Mouse (Mus musculus) stomach, postnatal 0 days (tissue): Measurements from ENCODE around the gene Senp5. TPM values are rescaled to one million over a fixed set of nuclear protein-coding genes. Genes with fewer than 3 reads are reported as not detected.
"Not testable (repeated sequence)": the region's sequence is repeated elsewhere in the genome, so short reads cannot be mapped to it uniquely, and the experiment has no call there.

Experiments used
- ATAC-seq: fragments of 200-750 bp; cut with Nextera tagmentation; 2 replicates; pipeline ENCODE4 v1.8.0; 2017; ENCODE audit not compliant: low FRiP score, low TSS enrichment
- DNase-seq: peaks from one replicate; pipeline ENCODE4 v3.0.0-alpha.2; 2016; ENCODE audit warnings: low spot score
- H3K27ac ChIP-seq: fragments of 300-500 bp; sonication (generic); replicated peaks from 2 replicates; pipeline ENCODE4 v1.5.1; 2014; ENCODE audit warnings: mild to moderate bottlenecking, control low read depth
- H3K27me3 ChIP-seq: fragments of 300-500 bp; sonication (generic); 2 replicates; pipeline ENCODE4 v1.6.1; 2014; ENCODE audit warnings: low read length; ENCODE audit not compliant: control insufficient read depth, insufficient read depth
- H3K36me3 ChIP-seq: fragments of 300-500 bp; sonication (generic); 2 replicates; pipeline ENCODE4 v1.6.1; 2014; ENCODE audit warnings: low read length, mixed read lengths; ENCODE audit not compliant: control insufficient read depth, insufficient read depth
- H3K4me1 ChIP-seq: fragments of 300-500 bp; sonication (generic); replicated peaks from 2 replicates; pipeline ENCODE4 v1.6.1; 2014; ENCODE audit warnings: antibody characterized with exemption; ENCODE audit not compliant: control insufficient read depth, insufficient read depth
- H3K4me2 ChIP-seq: fragments of 300-500 bp; sonication (generic); replicated peaks from 2 replicates; pipeline ENCODE4 v1.6.1; 2014; ENCODE audit warnings: low read depth, mild to moderate bottlenecking, control low read depth, moderate library complexity
- H3K4me3 ChIP-seq: fragments of 300-500 bp; sonication (generic); 2 replicates; pipeline ENCODE4 v1.5.1; 2014; ENCODE audit warnings: low read depth, low read length, control low read depth
- H3K9ac ChIP-seq: fragments of 300-500 bp; sonication (generic); 2 replicates; pipeline ENCODE4 v1.6.1; 2014; ENCODE audit warnings: mild to moderate bottlenecking, low read length, control low read depth, mixed read lengths
- H3K9me3 ChIP-seq: fragments of 300-500 bp; sonication (generic); 2 replicates; pipeline ENCODE4 v1.6.1; 2016; ENCODE audit warnings: low read length; ENCODE audit not compliant: control insufficient read depth
- CTCF ChIP-seq: IDR thresholded peaks from 2 replicates; pipeline ENCODE4 v1.5.1; 2016; ENCODE audit warnings: antibody characterized with exemption, low read depth, mild to moderate bottlenecking, moderate library complexity
- EP300 ChIP-seq: optimal IDR thresholded peaks from 2 replicates; pipeline ENCODE3; 2016; ENCODE audit warnings: antibody characterized with exemption
- WGBS: fragments of 180-500 bp; shearing (Covaris S2); extraction: QIAGEN DNeasy Blood & Tissue Kit; methylation state at CpG from one replicate; pipeline ENCODE4 v1.1.7; 2014; 5-methylcytosine and 5-hydroxymethylcytosine counted together
- polyA plus RNA-seq: library from polyadenylated mRNA; unstranded; fragments of >200 nt; fragmentation: Nextera tagmentation; extraction: Ambion mirVana; gene quantifications from 2 replicates; pipeline ENCODE4 v1.2.1, GENCODE M21; 2015

Gene Senp5
- polyA plus RNA-seq, 1 experiment from 2014 or later: 5.4 TPM

DNA sequence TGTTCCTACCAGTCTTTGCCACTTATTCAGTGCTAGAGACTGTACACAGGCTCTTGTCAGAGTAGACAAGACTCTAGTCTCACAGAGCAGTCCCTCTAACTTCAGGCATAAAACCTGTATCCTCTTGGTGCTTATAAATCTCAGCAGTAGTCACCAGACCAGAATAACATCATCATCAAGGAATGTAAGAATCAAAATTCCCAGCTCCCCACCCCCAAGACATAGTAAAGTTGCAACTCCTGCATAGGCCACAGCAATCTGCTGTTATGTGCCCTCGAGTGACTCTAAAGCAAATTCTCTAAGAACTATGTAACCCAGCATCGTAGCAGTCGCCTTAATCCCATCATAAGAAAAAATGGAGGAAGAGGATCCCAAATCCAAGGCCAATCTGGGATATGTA, 23.6 kb downstream of the Senp5 start:
- Histone ChIP-seq H3K36me3 (no peaks in the 10 kb centered on the region; the same call in 1 of the 2 replicates), H3K9ac (no peak overlapping the region), H3K4me2 (no peak overlapping the region), H3K27me3 (no peaks in the 10 kb centered on the region), H3K4me1 (no peaks in the 10 kb centered on the region), H3K27ac (no peak overlapping the region), H3K4me3 (no peak overlapping the region), H3K9me3 (no peaks in the 10 kb centered on the region)
- TF ChIP-seq EP300 (no peak), CTCF (no peak)
- no peak for DNase-seq
- ATAC-seq: no peak
- WGBS: 96% methylated on average over 3 of the region's 3 CpGs

DNA sequence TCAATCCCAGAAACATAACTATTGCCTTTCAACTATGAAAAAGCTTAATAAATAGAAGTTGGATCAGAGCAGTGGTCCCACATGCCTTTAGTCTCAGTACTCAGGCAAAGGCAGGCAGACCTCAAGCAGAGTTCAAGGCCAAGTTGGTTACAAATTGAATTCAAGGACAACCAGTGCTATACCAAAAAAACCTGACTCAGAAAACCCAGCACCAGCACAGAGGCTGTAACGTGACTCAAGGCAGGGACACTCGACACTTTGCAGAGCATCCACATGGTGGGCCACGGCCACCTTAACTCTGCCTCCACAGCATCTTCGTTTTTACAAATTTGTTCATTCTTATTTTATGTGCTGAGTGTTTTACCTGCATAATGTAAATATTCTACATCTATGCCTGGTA, 27.8 kb downstream of the Senp5 start:
- Histone ChIP-seq H3K27me3 (no peaks in the 10 kb centered on the region), H3K9ac (no peak overlapping the region), H3K27ac (no peak overlapping the region), H3K4me3 (no peak overlapping the region), H3K36me3 (peaks cover 4% of the 10 kb centered on the region), H3K9me3 (no peaks in the 10 kb centered on the region), H3K4me2 (no peak overlapping the region), H3K4me1 (no peaks in the 10 kb centered on the region)
- no peak for TF ChIP-seq CTCF
- no peak for TF ChIP-seq EP300
- 95% methylated on average over 4 of the region's 4 CpGs for WGBS
- ATAC-seq: no peak
- DNase-seq: no peak

DNA sequence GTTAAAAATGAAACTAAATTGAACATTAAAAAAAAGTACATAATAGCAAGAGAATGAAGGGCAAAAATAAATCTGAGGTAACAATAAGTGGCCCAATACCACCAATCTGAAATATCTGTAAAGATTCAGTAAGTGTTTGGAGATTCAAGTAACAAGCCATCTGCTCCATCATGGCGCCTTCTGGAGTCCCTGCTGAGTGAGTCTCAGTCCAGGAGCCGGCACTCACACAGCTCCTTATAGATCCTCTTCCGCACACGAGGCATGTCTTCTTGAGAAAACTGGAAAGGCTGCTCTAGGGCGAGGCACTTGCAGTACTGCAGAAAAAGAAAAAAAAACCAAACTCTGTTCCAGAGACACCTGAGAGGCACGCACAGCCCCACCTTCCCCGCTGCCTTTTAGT, 39.9 kb downstream of the Senp5 start:
- H3K9me3 ChIP-seq: no peaks in the 10 kb centered on the region
- no peak overlapping the region for H3K27ac ChIP-seq
- no peak overlapping the region for H3K4me3 ChIP-seq
- no peak overlapping the region for H3K4me2 ChIP-seq
- DNase-seq (no peak), ATAC-seq (no peak)
- TF ChIP-seq EP300 (no peak), CTCF (no peak)
- WGBS: 84% methylated on average over 7 of the region's 7 CpGs
- H3K27me3 ChIP-seq: no peaks in the 10 kb centered on the region
- H3K36me3 ChIP-seq: peaks cover 13% of the 10 kb centered on the region
- no peaks in the 10 kb centered on the region for H3K4me1 ChIP-seq
- no peak overlapping the region for H3K9ac ChIP-seq

DNA sequence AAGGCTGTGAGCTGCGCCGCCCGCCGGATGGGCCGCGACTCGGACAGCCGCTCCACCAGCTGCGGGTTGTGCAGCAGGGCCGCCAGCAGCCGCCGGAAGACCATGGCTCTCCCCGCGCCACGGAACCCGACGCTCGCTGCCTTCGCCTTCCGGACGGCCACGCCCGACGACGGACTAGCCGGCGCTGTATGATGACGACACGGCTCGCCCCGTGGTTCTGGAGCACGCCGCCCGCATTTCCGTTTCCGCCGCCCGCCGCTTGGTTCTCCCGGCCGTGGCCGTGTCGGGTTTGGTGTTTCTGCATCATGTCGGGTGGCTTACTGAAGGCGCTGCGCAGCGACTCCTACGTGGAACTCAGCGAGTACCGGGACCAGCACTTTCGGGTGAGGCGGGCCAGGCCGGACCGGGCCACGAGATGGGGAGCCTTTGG, 54.7 kb downstream of the Senp5 start, which contains the start of the genes 0610012G03Rik and Ncbp2:
0610012G03Rik (minus strand) TSS at position 150 of the 430 bp plus-strand sequence.
Ncbp2 (plus strand) TSS at position 169 of the 430 bp plus-strand sequence.
- Histone ChIP-seq H3K4me2 (peak within 1 kb of the TSS; percentile 62), H3K4me3 (peak within 1 kb of the TSS; percentile 92), H3K27me3 (no peaks in the 10 kb centered on the region), H3K9ac (peak within 1 kb of the TSS; percentile 95), H3K27ac (peak within 1 kb of the TSS; percentile 95), H3K36me3 (no peaks in the 10 kb centered on the region; the same call in 1 of the 2 replicates), H3K9me3 (no peaks in the 10 kb centered on the region), H3K4me1 (no peaks in the 10 kb centered on the region; the same call in 1 of the 2 replicates)
- peak; percentile 93 for ATAC-seq
- TF ChIP-seq EP300 (no peak), CTCF (peak; percentile 23; the same call in 1 of the 2 replicates)
- under 1% methylated on average over 55 of the region's 55 CpGs for WGBS
- DNase-seq: peak; percentile 97

DNA sequence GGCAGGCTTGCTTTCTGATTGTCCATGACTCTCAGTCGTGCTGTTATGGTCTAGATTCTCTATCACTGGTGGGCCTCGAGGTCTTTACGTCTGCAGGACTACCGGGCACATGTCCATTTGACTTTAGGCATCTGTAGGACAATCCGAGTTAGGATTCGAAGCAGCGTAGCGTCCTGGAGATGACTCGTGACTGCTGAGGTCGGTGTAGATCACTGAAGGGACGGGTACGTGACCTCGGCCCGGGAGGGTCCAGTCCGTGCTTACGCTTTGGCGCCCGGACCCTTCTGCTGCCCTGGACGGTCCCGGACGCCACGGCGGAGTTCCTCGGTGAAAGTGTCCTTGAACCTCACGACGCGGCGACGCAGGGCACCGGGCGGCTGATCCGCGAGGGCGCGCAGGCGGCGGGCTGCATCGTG, 55.2 kb downstream of the Senp5 start:
- peak overlapping the region; percentile 95 for H3K9ac ChIP-seq
- DNase-seq (no peak), ATAC-seq (no peak; the same call in 1 of the 2 replicates)
- TF ChIP-seq CTCF (no peak), EP300 (no peak)
- H3K4me2 ChIP-seq: peak overlapping the region; percentile 62
- no peaks in the 10 kb centered on the region for H3K27me3 ChIP-seq
- WGBS: 0% methylated on average over 36 of the region's 38 CpGs
- H3K9me3 ChIP-seq: no peaks in the 10 kb centered on the region
- no peaks in the 10 kb centered on the region; the same call in 1 of the 2 replicates for H3K4me1 ChIP-seq
- H3K4me3 ChIP-seq: peak overlapping the region; percentile 92
- H3K27ac ChIP-seq: peak overlapping the region; percentile 95
- H3K36me3 ChIP-seq: no peaks in the 10 kb centered on the region; the same call in 1 of the 2 replicates

DNA sequence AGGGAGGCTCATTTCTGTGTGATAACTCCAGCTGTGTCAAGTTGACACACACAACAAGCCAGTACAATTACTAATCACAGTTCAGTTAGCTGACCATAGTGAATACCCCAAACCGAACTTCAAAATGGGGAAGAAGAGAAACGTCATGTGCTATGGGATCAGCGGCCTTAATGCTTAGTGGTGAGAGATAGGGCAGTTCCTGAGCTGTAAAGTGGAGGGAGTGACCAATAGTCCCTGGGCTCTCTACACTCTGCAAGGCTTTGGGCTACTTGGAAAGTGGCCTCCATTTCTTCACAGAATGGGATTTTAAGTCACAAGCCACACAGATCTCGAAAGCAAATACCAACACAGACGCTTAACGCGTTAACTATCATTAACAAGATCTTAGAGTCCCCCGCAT, 55.8 kb downstream of the Senp5 start:
- WGBS: 17% methylated on average over 8 of the region's 8 CpGs
- H3K27ac ChIP-seq: peak overlapping the region; percentile 95
- ATAC-seq: no peak

DNA sequence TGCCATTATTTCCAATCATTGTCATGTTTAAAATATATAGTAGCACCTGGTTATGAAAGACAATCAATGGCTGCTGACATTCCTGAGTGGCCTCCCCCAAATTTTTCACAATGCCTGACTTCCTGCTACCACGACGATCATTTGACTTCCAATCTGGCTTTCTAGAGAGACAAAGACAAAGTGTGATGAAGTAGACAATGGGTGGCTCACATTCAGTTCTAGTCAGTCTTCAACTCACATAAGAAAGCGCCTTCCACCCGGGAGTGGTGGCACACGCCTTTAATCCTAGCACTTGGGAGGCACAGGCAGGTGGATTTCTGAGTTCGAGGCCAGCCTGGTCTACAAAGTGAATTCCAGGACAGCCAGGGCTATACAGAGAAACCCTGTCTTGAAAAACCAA, 57.1 kb downstream of the Senp5 start:
- H3K9ac ChIP-seq, H3K27me3 ChIP-seq, ATAC-seq, DNase-seq, H3K4me3 ChIP-seq, H3K9me3 ChIP-seq, H3K4me2 ChIP-seq, H3K27ac ChIP-seq, H3K4me1 ChIP-seq, H3K36me3 ChIP-seq: not testable (repeated sequence)
- WGBS: 83% methylated on average over 6 of the region's 6 CpGs

More for the DNA sequence above, 55.8 kb downstream of the Senp5 start:
- TF ChIP-seq CTCF (no peak), EP300 (no peak)
- H3K9ac ChIP-seq: peak overlapping the region; percentile 95
- DNase-seq: no peak
- H3K4me2 ChIP-seq: peak overlapping the region; percentile 62
- H3K9me3 ChIP-seq: no peaks in the 10 kb centered on the region
- H3K4me1 ChIP-seq: no peaks in the 10 kb centered on the region; the same call in 1 of the 2 replicates
- no peaks in the 10 kb centered on the region for H3K27me3 ChIP-seq
- H3K36me3 ChIP-seq: no peaks in the 10 kb centered on the region; the same call in 1 of the 2 replicates
- peak overlapping the region; percentile 92 for H3K4me3 ChIP-seq
